Mouse (Mus musculus) T-helper 17 cell (primary cell): ENCODE results near the gene Sp2.

Source experiments
- in situ Hi-C, 2 experiments: fragments of 300-600 bp; cut with MboI, MseI; formaldehyde crosslinking; loops; 1 replicate in 1 of 2; 2 replicates in 1 of 2; pipeline ENCODE4 v1.15.1; 2025; ENCODE audit warnings: high pct_unique_total_duplicates in 2 of 2

The Sp2 gene

GRCm38 (mm10) chr11:96997380-96997956, 14.7 kb upstream of the Sp2 start:
- in situ Hi-C loops, result no loop called here

GRCm38 (mm10) chr11:96996773-96997379, 14.1 kb upstream of the Sp2 start:
- in situ Hi-C loops, result no loop called here

- in situ Hi-C loops, result no loop called here
Observed at GRCm38 (mm10) chr11:96995836-96996772, 13.3 kb upstream of the Sp2 start.

GRCm38 (mm10) chr11:96995031-96995430, 12.3 kb upstream of the Sp2 start:
- in situ Hi-C loops, result no loop called here

- in situ Hi-C loops, result no loop called here
Observed at GRCm38 (mm10) chr11:96992722-96993311, 10.1 kb upstream of the Sp2 start.

GRCm38 (mm10) chr11:96991501-96991900, 8.7 kb upstream of the Sp2 start:
- in situ Hi-C loops, result no loop called here

- in situ Hi-C loops, result loop anchor here in 1 of 2 experiments (5.0 kb wide), 1 partner anchor 34 kb away; no protein-coding TSS in a partner anchor
Observed at GRCm38 (mm10) chr11:96987873-96988655, 5.3 kb upstream of the Sp2 start.

DNA sequence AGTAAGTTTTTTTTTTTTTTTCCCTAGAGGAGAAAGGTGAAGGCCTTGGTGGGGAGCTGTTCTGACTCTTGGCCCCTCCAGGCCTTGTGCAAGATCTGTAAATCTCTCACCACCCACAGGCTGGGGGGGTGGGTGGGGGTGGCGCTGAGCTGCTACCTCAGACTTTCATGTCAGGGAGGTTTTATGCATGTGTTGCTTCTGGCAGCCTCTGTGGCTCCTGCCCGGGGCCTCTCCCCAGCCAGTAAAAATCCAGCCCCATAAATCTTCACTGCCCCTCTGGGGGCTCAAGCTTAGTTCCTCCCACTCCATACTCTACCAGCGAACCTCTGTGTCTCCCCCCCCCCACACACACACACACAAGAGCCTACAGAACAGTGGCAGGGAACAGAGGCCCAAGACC, 3.7 kb upstream of the Sp2 start:
- in situ Hi-C loops, result loop anchor here in 1 of 2 experiments (5.0 kb wide), 1 partner anchor 36 kb away; no protein-coding TSS in a partner anchor

GRCm38 (mm10) chr11:96984903-96985302, 2.1 kb upstream of the Sp2 start:
- in situ Hi-C loops, result loop anchor here (5.0 kb wide), 1 partner anchor 37 kb away; no protein-coding TSS in a partner anchor

DNA sequence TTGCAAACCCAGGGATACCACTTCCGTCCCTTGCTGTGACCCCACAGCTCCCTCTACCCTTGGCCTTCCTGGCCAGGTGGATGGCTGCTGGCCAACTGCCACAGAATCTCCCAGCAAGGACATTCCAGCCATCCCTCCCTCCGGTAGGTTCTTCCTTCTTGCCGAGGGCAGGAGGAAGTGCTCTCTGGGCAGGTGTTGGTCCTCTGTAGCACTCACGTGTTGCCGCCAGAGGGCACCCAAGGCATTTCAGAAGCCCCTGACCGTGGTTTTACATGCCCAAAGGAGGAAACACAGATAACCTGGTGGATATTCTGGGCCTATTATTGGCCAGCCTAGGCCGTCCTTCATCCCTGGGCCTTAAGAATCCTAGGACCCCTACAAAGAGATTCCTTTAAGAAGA, 404 bp downstream of the Sp2 start:
- in situ Hi-C loops, result loop anchor here in 1 of 2 experiments (5.0 kb wide), 1 partner anchor 40 kb away; no protein-coding TSS in a partner anchor

- in situ Hi-C loops, result loop anchor here in 1 of 2 experiments (5.0 kb wide), 1 partner anchor 41 kb away; no protein-coding TSS in a partner anchor
Observed at GRCm38 (mm10) chr11:96981461-96981860, 1.3 kb downstream of the Sp2 start.

- in situ Hi-C loops, result loop anchor here in 1 of 2 experiments (5.0 kb wide), 1 partner anchor 42 kb away; no protein-coding TSS in a partner anchor
Observed at GRCm38 (mm10) chr11:96980021-96980420, 2.7 kb downstream of the Sp2 start.

DNA sequence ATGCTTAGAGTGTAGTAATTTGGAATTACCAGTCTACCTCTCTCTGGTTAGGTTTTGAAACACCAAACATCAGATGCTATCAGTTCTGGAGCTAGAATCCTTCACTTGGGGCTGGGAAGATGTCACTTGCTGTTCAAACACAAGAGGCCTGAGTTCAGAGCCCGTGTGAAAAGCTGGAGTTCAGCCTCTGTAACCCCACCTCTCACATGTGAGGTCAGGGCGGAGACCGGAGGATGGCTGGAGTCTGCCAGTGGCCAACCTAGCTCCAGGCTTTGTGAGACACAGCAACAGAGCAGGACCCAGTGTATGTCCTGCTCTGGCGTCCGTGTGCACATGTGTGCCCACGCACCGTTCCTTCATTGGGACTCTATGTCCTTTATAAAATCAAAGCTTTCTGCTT, 3.4 kb downstream of the Sp2 start:
- in situ Hi-C loops, result no loop called here

DNA sequence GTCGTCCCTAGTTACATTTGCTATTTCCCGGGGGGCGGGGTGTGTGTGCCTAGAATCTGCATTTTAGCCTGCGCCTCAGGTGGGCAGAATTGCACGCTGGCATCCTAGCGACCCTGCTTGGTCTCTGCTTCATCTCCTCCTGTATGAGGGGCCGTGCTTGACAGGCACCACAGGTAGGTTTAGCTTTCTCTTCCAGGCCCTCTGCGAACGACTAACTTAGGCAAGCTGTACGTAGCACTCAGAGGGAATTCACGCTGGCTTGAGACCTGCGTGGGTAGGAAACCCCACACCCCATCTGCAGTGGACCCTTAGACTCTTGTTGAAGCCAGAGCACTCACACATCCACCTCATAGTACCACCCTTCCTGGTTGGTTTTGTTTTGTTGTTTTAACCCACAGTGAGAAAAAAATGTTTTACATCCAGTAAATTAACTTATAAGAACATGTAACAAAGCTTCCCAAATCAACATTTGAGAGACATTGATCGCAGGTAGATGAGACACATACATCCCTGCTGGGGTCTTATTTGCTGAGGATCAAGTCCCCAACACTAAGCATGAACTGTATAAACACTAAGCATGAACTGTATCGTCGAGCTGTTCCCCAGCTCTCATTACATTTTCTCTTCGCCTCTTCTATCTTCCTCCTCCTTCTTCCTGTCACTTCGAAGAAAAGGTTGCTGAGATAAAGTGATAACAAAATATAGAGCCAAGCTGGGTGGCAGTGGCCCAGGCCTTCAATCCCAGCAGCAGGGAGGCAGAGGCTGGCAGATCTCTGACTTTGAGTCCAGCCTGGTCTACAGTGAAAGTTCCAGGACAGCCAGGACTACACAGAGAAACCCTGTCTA, 4.1 kb downstream of the Sp2 start:
- in situ Hi-C loops, result no loop called here

GRCm38 (mm10) chr11:96977606-96978400, 5.0 kb downstream of the Sp2 start:
- in situ Hi-C loops, result no loop called here

DNA sequence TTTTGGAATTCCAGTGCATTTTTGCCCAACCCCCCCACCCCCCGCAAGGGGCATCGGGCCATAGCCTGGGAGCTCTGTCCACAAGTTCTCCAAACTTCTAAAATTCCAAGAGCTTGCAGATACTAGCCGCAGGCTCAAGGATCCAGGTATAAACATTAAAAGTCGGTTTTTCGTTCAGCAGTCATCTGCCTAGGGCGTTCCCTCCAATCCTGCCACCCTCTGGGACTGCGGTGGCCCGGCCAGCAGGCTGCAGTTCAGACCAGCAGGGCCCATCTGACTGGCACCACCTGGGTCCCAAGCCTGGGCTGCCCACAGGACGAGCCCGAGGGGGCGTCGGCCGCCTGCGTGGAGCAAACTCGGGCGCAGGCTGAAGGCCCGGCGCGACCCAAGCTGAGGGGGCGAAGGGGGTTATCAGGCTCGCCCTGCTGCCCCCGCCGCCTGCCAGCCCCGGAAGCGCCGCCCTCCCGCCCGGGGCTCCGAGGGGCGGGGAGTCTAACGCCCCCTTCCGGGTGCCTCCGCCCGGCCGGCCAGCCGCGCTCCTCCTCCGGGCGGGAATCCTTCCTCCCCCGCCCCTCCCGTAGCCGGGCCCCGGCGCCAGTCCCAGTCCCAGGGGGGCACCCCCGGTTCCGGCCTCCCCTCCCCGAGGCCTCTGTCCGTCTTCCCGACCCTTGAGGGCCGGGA, 5.7 kb downstream of the Sp2 start:
- in situ Hi-C loops, result no loop called here

GRCm38 (mm10) chr11:96976379-96976687, 6.4 kb downstream of the Sp2 start:
- in situ Hi-C loops, result no loop called here

GRCm38 (mm10) chr11:96975511-96976378, 7.0 kb downstream of the Sp2 start:
- in situ Hi-C loops, result no loop called here
